Mouse (Mus musculus) layer of hippocampus, adult 18-20 months (tissue): ENCODE results near the gene Mcam. TPM values are rescaled to one million over a fixed set of nuclear protein-coding genes. Genes with fewer than 3 reads are reported as not detected.

Source experiments
- total RNA-seq, 2 experiments: library from RNA; stranded (reverse); gene quantifications; 2 replicates each; pipeline ENCODE4 v1.2.3; 2021

Mcam gene
- total RNA-seq, 2 experiments from 2014 or later: 7.9 to 11.3 TPM

Other genes starting within 250 kb of the Mcam start
- gene Thy1, start 91.1 kb upstream of the Mcam start, total RNA-seq: 100 to 1,000 TPM; 880 to 892 TPM
- 10 to 100 TPM; 77.6 to 79.1 TPM for gene Usp2, start 67.4 kb upstream of the Mcam start, total RNA-seq
- gene Mfrp, start 32.7 kb upstream of the Mcam start, total RNA-seq: 1 to 10 TPM in 1 of 2 experiments, under 1 TPM in 1; 0.30 to 1.8 TPM
- 10 to 100 TPM; 16.9 to 21.2 TPM for gene C1qtnf5, start 27.2 kb upstream of the Mcam start, total RNA-seq
- gene Gm49380, start 21.0 kb upstream of the Mcam start, total RNA-seq: under 1 TPM in 1 of 2 experiments, not detected in 1; 0.38 TPM
- gene Rnf26, start 21.0 kb upstream of the Mcam start, total RNA-seq: 10 to 100 TPM; 29.7 to 29.8 TPM
- 10 to 100 TPM; 59.8 to 66.3 TPM for gene Cbl, start 99.6 kb downstream of the Mcam start, total RNA-seq
- gene Ccdc153, start 106.2 kb downstream of the Mcam start, total RNA-seq: 1 to 10 TPM; 4.7 to 6.1 TPM
- 1 to 10 TPM in 1 of 2 experiments, under 1 TPM in 1; 0.86 to 1.5 TPM for gene Pdzd3, start 117.0 kb downstream of the Mcam start, total RNA-seq
- 10 to 100 TPM; 10.0 to 11.8 TPM for gene Nlrx1, start 134.1 kb downstream of the Mcam start, total RNA-seq
- 10 to 100 TPM; 65.5 to 74.6 TPM for gene Abcg4, start 154.1 kb downstream of the Mcam start, total RNA-seq
- 10 to 100 TPM; 30.0 to 30.6 TPM for gene Hinfp, start 171.2 kb downstream of the Mcam start, total RNA-seq
- 100 to 1,000 TPM; 197 to 228 TPM for gene C2cd2l, start 185.8 kb downstream of the Mcam start, total RNA-seq
- 10 to 100 TPM; 14.7 to 15.7 TPM for gene Dpagt1, start 191.6 kb downstream of the Mcam start, total RNA-seq
- 10 to 100 TPM; 46.1 to 47.7 TPM for gene H2afx, start 200.2 kb downstream of the Mcam start, total RNA-seq
- 10 to 100 TPM; 18.9 to 21.2 TPM for gene Hmbs, start 209.8 kb downstream of the Mcam start, total RNA-seq
- gene Vps11, start 227.2 kb downstream of the Mcam start, total RNA-seq: 10 to 100 TPM; 54.9 to 56.6 TPM
- 100 to 1,000 TPM; 130 to 141 TPM for gene Hyou1, start 245.0 kb downstream of the Mcam start, total RNA-seq